Mouse (Mus musculus): ENCODE measurements around the gene Ccno. TPM values are rescaled to one million over a fixed set of nuclear protein-coding genes. Genes with fewer than 3 reads are reported as not detected.

Ccno gene
- 1 to 10 TPM; 4.3 to 6.1 (median 5.1) TPM for total RNA-seq (2022)

GRCm38 (mm10) chr13:112987532-112987943, at the start of gene Ccno:
TSS of gene Ccno (plus strand) at chr13:112987802.
- peak; percentile 91 to 93 for DNase-seq (ENCODE audit: low spot score in 2 of 2)

GRCm38 (mm10) chr13:112938130-112938529, 49.5 kb upstream of the Ccno start:
- peak in 1 of 2 experiments; percentile 11 for DNase-seq (ENCODE audit: low spot score in 2 of 2)

- peak; percentile 53 to 54 for DNase-seq (ENCODE audit: low spot score in 2 of 2)
Measured at GRCm38 (mm10) chr13:112941879-112942330, 45.7 kb upstream of the Ccno start.

- peak; percentile 26 to 36 for DNase-seq (ENCODE audit: low spot score in 2 of 2)
Measured at GRCm38 (mm10) chr13:112945312-112945711, 42.3 kb upstream of the Ccno start.

- DNase-seq (ENCODE audit: low spot score in 2 of 2), result no peak
Measured at GRCm38 (mm10) chr13:112945900-112946299, 41.7 kb upstream of the Ccno start.

GRCm38 (mm10) chr13:112954067-112954466, 33.5 kb upstream of the Ccno start:
- DNase-seq (ENCODE audit: low spot score in 2 of 2), result peak; percentile 26 to 32

- DNase-seq (ENCODE audit: low spot score in 2 of 2), result no peak
Measured at GRCm38 (mm10) chr13:112963081-112963480, 24.5 kb upstream of the Ccno start.

GRCm38 (mm10) chr13:112964421-112964820, 23.2 kb upstream of the Ccno start:
- DNase-seq (ENCODE audit: low spot score in 2 of 2), result no peak

- no peak for DNase-seq (ENCODE audit: low spot score in 2 of 2)
Measured at GRCm38 (mm10) chr13:112967267-112967666, 20.3 kb upstream of the Ccno start.

- DNase-seq (ENCODE audit: low spot score in 2 of 2), result no peak
Measured at GRCm38 (mm10) chr13:112976720-112977119, 10.9 kb upstream of the Ccno start.

- DNase-seq (ENCODE audit: low spot score in 2 of 2), result no peak
Measured at GRCm38 (mm10) chr13:112985605-112986450, 1.8 kb upstream of the Ccno start.

GRCm38 (mm10) chr13:112986451-112986950, 1.1 kb upstream of the Ccno start:
- no peak for DNase-seq (ENCODE audit: low spot score in 2 of 2)

- DNase-seq (ENCODE audit: low spot score in 2 of 2), result no peak
Measured at GRCm38 (mm10) chr13:112987991-112988390, 389 bp downstream of the Ccno start.

GRCm38 (mm10) chr13:112988866-112989265, 1.3 kb downstream of the Ccno start:
- no peak for DNase-seq (ENCODE audit: low spot score in 2 of 2)

- DNase-seq (ENCODE audit: low spot score in 2 of 2), result no peak
Measured at GRCm38 (mm10) chr13:112989541-112989940, 1.9 kb downstream of the Ccno start.

- DNase-seq (ENCODE audit: low spot score in 2 of 2), result no peak
Measured at GRCm38 (mm10) chr13:112990346-112990745, 2.7 kb downstream of the Ccno start.

GRCm38 (mm10) chr13:112993531-112994152, 6.0 kb downstream of the Ccno start, which contains the start of gene Mcidas:
TSS of gene Mcidas (plus strand) at chr13:112993845.
- no peak for DNase-seq (ENCODE audit: low spot score in 2 of 2)

- DNase-seq (ENCODE audit: low spot score in 2 of 2), result peak; percentile 25 to 51
Measured at GRCm38 (mm10) chr13:112994191-112994590, 6.6 kb downstream of the Ccno start.

GRCm38 (mm10) chr13:112996407-112996806, 8.8 kb downstream of the Ccno start:
- no peak for DNase-seq (ENCODE audit: low spot score in 2 of 2)

GRCm38 (mm10) chr13:112997369-112997768, 9.8 kb downstream of the Ccno start:
- no peak for DNase-seq (ENCODE audit: low spot score in 2 of 2)

- peak in 1 of 2 experiments; percentile 38 for DNase-seq (ENCODE audit: low spot score in 2 of 2)
Measured at GRCm38 (mm10) chr13:112998427-112999201, 11.0 kb downstream of the Ccno start.

All from layer of hippocampus, adult 8-10 months (tissue).